Mouse (Mus musculus) left cerebral cortex, postnatal 25 days (tissue): ENCODE measurements around the gene Sh3glb1. TPM values are rescaled to one million over a fixed set of nuclear protein-coding genes. Genes with fewer than 3 reads are reported as not detected.
A peak's percentile ranks its signal among the peaks of the same experiment; 100 is the strongest.
"Not testable (repeated sequence)": the region's sequence is repeated elsewhere in the genome, so short reads cannot be mapped to it uniquely, and the experiment has no call there.

Experiments
- DNase-seq, 2 experiments: peaks; one replicate each; pipeline ENCODE4 v3.0.0; 2022; ENCODE audit warnings: low spot score in 2 of 2, mixed read lengths in 1 of 2
- intact Hi-C: fragments of 180-260 bp; cut with DNase I; formaldehyde crosslinking; loops from one replicate; pipeline ENCODE4 v1.15.1; 2025
- total RNA-seq, 2 experiments: library from RNA; stranded (reverse); gene quantifications; 2 replicates each; pipeline ENCODE4 v1.2.3; 2021

Sh3glb1 gene
- 10 to 100 TPM; 65.1 to 68.2 TPM for total RNA-seq

DNA sequence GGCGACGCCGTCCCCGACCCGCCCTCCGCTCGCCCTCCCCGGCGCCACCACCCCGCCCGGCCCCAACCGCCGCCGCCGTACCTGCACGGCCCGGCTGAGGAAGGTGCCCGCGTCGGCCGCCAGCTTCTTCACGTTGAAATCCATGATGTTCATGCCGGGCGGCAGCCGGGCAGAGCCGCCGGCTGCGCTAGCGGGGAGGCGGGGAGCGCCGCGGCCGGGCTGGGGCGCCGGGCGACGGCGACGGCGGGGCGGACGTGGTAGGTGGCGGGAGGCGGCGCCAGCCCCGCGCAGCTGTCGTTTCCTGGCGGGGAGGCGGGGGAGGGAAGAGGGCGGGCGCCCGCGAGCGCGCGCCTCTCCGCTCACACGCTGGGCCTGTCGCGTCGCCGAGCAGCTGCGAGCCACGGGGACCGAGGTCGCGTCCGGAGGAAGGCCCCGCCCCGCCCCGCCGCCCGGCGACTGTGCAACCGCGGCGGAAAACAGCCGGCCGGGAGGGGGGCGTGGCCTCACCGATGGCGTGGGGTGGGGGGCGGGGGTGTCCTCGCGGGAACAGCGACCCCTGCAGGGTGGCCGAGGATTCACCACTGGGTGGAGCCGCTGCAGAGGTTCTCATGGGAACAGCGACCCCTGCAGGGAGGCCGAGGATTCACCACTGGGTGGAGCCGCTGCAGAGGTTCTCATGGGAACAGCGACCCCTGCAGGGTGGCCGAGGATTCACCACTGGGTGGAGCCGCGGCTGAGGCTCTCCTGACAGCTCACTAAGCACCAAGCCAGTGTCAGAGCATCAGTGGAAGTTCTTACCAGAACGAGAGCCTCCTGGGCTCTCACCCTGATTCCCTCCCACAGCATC is at the start of gene Sh3glb1:
Gene Sh3glb1 (minus strand): TSS at position 435 of the 847 bp plus-strand sequence.
- DNase-seq = peak; percentile 96 to 97
- intact Hi-C loops = loop anchor here (2.0 to 5.0 kb wide), 4 partner anchors 27 to 267 kb away; no protein-coding TSS in a partner anchor

DNA sequence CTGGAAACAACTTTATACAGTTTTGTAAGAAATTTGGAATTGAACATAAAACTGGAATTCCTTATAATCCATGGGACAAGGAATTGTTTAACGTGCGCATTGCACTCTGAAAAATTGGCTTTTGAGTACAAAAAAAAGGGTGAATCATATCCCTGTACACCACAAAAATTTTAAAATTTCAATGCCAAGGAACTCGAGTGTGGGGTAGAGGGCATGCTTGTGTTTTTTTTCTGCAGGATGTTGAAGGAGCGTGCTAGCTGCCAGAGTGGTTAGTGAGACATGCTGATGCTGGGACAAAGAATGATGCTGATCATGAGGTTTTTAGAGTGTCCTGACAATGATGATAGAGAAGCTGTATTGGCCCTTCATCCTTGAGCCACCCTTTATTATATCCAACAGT is 45.0 kb upstream of the Sh3glb1 start:
- DNase-seq = no peak
- intact Hi-C loops = no loop called here

GRCm38 (mm10) chr3:144761454-144761853 is 41.3 kb upstream of the Sh3glb1 start:
- no peak for DNase-seq
- intact Hi-C loops = no loop called here

DNA sequence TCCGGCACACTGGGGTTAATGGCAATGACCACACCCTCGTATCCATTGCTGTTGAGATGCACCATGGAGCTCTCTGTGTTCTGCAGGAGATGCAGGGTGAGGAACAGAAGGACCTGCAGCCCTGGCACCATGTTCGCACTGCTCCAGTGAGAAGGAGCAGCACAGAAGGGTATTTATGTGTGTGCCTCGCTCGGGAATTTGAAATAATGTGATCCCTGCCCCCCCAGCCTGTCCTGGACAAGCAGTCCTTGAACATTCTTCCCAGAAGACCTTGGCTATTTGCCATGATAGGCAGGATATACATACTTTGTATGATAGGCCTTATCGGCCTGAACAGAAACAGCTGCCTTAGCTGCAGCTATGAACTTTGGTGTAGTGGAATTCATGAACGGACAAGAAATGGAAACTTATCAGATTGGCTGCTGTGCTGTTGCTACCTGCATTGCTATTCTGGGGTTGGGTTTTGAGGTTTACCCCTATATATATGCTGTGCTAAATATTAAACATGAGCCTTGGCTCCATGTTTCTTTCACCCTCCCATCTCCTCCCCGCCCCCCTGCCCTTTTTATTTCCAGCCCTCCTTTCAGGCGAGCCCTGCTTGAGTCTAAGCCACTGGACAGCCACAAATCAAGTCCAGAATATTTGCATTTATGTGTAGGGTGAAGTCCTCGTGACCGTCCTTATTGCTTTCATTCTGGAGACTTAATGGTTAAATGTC is 40.6 kb upstream of the Sh3glb1 start, which contains the start of gene Clca3a1:
Gene Clca3a1 (minus strand): TSS at position 386 of the 718 bp plus-strand sequence.
- intact Hi-C loops = no loop called here
- no peak for DNase-seq

DNA sequence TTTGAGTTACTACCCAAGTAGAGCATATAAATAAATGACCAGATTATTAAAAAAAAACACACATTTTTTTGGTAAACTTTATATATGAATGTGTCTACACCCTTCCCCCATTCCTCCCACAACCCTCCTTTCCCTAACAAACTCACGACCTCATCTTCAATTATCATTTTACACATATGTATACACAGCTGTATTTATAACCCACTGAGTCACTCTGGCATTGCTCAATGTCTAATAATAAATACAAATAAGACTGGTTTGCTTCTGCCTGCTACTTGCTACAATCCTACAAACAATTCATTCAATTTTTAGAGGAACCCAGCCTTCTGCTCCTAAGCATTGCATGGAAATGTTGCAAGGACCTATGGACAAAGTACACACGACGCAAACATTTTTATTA is 39.6 kb upstream of the Sh3glb1 start:
- intact Hi-C loops = loop anchor here (10.0 kb wide), 1 partner anchor 55 kb away; the partner anchor contains the start of gene Clca3a2

GRCm38 (mm10) chr3:144756103-144756502 is 36.0 kb upstream of the Sh3glb1 start:
- not testable (repeated sequence) for DNase-seq

More for the DNA sequence above, 39.6 kb upstream of the Sh3glb1 start:
- no peak for DNase-seq

DNA sequence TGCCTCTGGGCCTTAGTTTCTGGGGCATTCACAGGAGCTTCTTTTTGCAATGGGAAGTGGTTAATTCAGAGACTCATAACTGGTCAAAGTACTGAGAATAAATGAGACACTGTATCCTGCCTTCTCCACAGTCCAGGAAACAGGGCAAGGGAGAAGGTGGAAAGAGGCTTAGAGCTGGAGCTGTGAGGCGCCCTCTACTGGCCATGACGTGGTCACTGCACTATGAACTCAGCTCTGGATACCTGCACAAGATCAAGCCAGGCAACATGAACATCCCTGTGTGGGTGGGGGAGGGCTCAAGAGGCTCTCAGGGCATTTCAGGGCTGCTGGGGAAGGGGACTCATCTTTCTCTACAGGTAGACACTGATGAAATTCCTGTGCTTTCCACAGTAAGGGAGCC is 33.0 kb upstream of the Sh3glb1 start:
- DNase-seq = no peak
- intact Hi-C loops = loop anchor here (10.0 kb wide), 1 partner anchor 62 kb away; the partner anchor contains the start of gene Clca3a2

More at GRCm38 (mm10) chr3:144756103-144756502, 36.0 kb upstream of the Sh3glb1 start:
- intact Hi-C loops = loop anchor here (10.0 kb wide), 1 partner anchor 59 kb away; the partner anchor contains the start of gene Clca3a2

GRCm38 (mm10) chr3:144749062-144749963 is 29.2 kb upstream of the Sh3glb1 start:
- intact Hi-C loops = not testable (repeated sequence)

GRCm38 (mm10) chr3:144747706-144748105 is 27.6 kb upstream of the Sh3glb1 start:
- intact Hi-C loops = not testable (repeated sequence)
- peak; percentile 9 to 11 for DNase-seq

More at GRCm38 (mm10) chr3:144749062-144749963, 29.2 kb upstream of the Sh3glb1 start:
- peak in 1 of 2 experiments; percentile 22 for DNase-seq

GRCm38 (mm10) chr3:144738396-144738795 is 18.3 kb upstream of the Sh3glb1 start:
- DNase-seq = not testable (repeated sequence)
- intact Hi-C loops = loop anchor here (10.0 kb wide), 1 partner anchor 286 kb away; no protein-coding TSS in a partner anchor

GRCm38 (mm10) chr3:144736831-144737230 is 16.7 kb upstream of the Sh3glb1 start:
- DNase-seq = peak in 1 of 2 experiments; percentile 53
- intact Hi-C loops = loop anchor here (10.0 kb wide), 1 partner anchor 288 kb away; no protein-coding TSS in a partner anchor

DNA sequence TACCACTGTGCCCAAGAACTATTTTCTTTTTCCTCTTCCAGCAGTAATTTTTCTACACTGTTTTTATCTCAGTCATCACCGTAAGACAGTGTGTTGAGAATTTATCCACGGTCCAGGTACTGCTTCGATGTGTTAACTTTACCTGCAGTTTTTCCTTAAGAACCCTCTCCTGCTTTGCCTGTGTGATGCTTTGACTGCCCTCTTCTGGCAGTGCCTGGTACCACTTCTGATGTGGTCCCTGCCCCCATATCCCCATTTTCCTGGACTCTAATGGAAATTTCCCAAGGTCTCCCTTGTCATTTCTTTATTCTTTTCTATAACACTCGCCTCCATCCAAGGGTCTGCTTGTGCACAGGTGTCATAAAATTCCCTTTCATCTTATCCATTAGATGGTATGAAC is 3.3 kb upstream of the Sh3glb1 start:
- peak; percentile 51 to 67 for DNase-seq
- intact Hi-C loops = loop anchor here (5.0 kb wide), 2 partner anchors 64 to 106 kb away; no protein-coding TSS in a partner anchor

- intact Hi-C loops = loop anchor here (5.0 kb wide), 2 partner anchors 65 to 105 kb away; no protein-coding TSS in a partner anchor
- DNase-seq = not testable (repeated sequence)
These were observed 2.4 kb upstream of the Sh3glb1 start for GRCm38 (mm10) chr3:144722566-144722965.

DNA sequence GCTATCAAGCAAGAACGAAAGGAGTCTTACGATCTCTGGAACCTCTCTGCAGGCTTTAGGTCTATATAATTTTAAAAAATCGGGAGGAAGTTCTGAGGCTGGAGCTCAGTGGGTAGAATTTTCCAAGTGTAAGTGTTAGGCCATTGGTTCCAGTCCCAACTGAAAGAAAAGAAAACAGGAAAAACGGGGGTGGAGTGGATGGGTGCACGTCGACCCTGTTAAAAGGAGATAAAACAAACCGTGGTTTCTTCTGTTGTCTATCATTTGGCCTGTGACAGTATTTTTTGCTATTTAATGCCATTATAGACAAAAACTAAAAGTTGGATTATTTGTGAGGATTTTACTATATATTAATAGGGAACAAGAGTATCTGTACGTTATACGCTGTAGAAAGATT is 1.7 kb upstream of the Sh3glb1 start:
- intact Hi-C loops = loop anchor here (2.0 to 5.0 kb wide), 4 partner anchors 29 to 269 kb away; no protein-coding TSS in a partner anchor
- no peak for DNase-seq

GRCm38 (mm10) chr3:144721077-144721859 is 1.1 kb upstream of the Sh3glb1 start:
- intact Hi-C loops = loop anchor here (2.0 to 5.0 kb wide), 4 partner anchors 28 to 268 kb away; no protein-coding TSS in a partner anchor
- no peak for DNase-seq

GRCm38 (mm10) chr3:144719088-144719900 is 841 bp downstream of the Sh3glb1 start:
- intact Hi-C loops = no loop called here
- DNase-seq = peak; percentile 47 to 48

- intact Hi-C loops = no loop called here
These were observed 1.4 kb downstream of the Sh3glb1 start for GRCm38 (mm10) chr3:144718706-144719087.

More at GRCm38 (mm10) chr3:144718706-144719087, 1.4 kb downstream of the Sh3glb1 start:
- no peak for DNase-seq
